Mouse (Mus musculus) heart, postnatal 25 days (tissue): ENCODE measurements around the gene Cfap97. TPM values are rescaled to one million over a fixed set of nuclear protein-coding genes. Genes with fewer than 3 reads are reported as not detected.

Experiments used
- DNase-seq: peaks from one replicate; pipeline ENCODE4 v3.0.0; 2022; ENCODE audit warnings: low spot score
- intact Hi-C: fragments of 180-260 bp; cut with DNase I; formaldehyde crosslinking; loops from one replicate; pipeline ENCODE4 v1.15.1; 2025
- total RNA-seq, 2 experiments: library from RNA; stranded (reverse); gene quantifications; 2 replicates each; pipeline ENCODE4 v1.2.3; 2021

The Cfap97 gene
- total RNA-seq, 2 experiments from 2014 or later: 11.5 to 12.9 TPM

DNA sequence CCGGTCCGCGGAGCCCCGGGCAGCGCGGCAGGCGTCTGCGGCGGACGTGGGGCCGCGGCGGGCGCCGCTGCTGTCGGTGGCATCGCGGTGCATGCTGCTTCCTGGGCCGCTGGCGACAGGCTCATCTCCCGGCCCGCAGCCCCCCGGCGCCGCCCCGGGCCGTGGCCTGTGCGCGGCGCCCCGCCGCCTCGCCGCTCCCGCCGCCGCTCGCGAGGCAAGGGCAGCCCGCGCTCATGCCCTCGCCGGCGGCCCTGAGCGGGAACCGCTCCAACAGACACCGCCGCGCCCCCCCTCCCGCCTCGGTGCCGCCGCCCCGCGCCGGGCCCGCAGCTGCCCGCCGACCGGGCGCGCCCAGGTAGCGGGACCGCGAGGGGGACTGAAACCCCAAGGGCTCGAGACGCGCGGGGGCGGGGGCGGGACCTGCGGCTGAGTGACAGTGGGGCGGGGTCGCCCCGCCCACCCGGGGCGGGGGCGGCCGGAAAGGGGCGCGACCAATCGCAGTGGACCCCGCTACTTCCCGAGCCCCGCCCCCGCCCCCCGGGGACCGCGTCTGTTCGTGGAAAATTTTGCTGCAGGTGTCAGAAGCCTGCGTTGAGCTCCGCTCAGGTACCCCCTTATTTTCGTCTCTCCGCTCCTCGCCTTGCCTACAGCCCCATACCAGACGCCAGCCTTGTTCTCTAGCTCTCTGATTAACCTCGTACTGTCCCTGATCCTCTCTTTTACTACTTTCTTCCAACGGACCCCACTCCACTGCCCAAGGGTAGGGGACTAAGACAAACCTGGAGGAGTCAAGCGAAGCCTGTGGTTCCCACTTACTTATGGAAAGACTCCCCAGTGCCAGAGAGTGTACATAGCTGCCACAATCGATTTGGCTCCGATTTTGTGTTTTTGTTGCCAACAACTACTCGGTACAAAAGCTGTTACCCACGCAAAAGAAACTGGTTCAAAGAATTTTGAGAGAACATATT is 777 bp downstream of the Cfap97 start, which contains the start of gene Snx25:
Gene Snx25 (minus strand): TSS at position 96 of the 968 bp plus-strand sequence.
- intact Hi-C loops: loop anchor here (5.0 kb wide), 1 partner anchor 155 kb away; the partner anchor contains the start of gene Lrp2bp
- DNase-seq: peak; percentile 65

DNA sequence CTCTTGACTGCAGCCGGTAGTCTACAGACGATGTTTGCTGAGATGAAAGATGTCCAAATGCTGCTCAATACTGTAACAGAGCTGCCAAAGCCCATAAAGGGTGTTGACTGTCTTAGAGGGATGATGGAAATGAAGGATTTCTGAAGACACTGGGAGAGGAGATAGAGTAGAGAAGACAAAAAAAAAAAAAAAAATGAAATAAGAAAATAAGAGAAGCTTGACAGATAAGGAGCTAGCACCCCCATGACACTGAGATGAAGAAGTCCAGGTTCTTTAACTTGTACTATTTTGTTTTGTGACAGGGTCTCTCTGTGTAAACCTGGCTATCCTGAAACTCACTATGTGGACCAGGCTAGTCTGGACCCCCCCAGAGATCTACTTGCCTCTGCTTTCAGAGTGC is 1.5 kb downstream of the Cfap97 start:
- intact Hi-C loops: loop anchor here (5.0 kb wide), 1 partner anchor 156 kb away; the partner anchor contains the start of gene Lrp2bp
- no peak for DNase-seq

DNA sequence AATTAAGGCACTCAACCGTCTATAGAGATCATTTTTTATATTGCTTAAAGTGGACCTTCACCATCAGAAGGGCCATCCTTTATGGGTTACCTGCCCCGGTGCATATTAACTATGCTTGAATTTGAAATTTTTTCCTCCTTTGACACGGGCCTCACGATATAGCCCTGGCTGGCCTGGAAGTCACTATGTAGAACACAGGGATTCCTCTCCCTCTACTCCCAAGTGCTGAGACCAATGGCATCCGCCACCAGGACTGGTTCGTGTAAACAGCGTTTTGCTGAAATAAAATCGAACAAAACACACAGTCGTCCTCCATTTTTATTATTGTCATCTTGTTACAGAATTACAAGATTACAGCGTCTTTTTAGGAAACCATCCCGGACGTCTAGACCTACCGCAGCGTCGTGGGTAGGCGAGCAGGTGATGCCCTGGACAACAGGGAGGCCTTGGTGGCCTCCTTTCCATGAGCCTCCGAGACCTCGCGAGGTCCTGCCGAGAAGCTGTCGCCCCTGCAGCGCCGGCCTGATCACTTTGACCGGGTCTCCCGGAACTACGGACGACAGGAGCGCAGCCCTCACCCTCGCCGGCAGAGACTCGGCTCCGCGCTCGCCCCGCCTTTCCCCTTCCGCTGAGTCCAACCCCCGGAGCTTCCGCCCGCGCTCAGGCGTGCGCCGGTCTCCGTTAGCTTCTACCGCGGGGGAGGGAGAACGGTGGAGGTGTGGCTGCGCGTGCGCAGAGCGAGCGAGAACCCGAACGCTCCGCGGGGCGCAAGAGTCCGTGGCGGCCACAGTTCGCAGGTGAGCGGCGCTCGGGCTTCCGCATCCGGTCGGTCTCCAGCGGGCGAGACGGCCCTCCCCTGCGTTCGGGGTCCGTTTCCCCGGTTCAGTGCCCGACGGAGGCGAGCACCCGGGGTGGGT is 11.6 kb downstream of the Cfap97 start:
- DNase-seq: peak; percentile 94
- intact Hi-C loops: no loop called here

DNA sequence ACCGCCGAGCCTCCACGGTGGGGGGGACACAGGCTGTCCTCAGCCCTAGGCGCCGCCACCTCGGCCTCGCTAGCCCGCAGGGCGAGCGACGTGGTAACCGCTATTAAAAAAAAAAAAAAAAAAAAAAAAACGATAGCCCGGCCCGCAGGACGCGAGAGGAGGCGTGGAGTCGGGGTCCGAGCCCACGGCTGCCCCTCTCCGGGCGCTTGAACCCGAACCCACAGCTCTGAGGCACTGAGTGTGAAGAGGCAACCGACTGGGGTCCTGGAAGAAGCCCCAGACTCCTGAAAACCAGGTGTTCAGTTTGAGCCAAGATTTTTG is 12.3 kb downstream of the Cfap97 start:
- no peak for DNase-seq
- intact Hi-C loops: no loop called here

DNA sequence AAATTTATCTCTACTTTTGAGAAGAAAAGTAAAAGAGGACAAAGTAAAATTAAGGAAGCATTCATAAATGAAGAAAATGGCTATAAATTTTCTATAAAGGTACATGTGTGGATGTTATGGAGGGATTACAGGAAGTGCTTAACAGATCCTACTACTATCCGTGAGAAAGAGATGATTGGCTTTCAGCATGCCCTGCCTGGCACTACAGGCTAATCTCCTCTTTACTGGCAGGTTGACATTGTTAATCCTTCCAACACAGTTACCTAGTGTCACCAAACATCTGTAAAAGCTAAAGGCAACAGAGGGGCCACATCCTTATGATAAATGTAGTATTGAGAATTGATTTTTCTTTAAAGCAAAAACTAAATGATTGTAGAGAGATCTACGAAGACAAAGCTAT is 22.1 kb downstream of the Cfap97 start:
- intact Hi-C loops: no loop called here

DNA sequence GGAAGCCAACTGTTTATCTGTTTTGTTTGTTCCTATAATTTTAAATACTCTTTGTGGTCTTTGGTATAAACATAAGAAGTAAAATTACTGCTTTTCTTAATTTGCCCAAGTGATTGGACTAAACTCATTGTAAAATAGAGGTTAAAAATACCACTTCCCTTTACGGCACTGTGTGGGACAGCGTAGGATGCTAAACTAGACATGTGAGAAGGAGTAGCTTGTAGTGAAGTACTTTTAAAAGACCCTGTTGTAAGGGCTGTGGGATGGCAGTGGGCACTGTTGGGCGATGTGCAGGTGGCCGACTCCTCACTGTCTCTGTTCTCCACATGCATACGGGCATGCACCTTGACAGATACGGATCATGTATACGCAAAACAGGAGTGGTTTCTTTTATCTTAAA is 28.6 kb downstream of the Cfap97 start:
- intact Hi-C loops: no loop called here
- no peak for DNase-seq

More for the DNA sequence above, 22.1 kb downstream of the Cfap97 start:
- no peak for DNase-seq

DNA sequence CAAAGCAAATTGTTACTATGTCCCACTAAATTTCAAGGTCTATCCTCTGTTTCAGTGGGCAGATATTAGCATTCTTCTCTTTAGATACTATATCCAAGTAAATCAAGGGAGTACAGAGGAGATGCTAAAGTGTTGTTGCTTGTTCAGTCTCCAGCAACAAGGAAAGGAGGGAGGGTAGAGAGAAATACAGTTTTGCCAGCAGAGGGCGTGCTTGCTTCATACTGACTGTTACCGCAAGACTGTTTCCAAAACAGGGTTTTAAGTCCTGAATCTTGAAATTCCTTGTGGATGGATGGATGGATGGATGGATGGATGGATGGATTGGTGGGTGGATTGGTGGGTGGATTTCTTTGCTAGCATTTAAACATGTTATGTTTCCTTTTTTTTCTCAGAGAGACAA is 33.8 kb downstream of the Cfap97 start:
- DNase-seq: no peak
- intact Hi-C loops: loop anchor here (2.0 to 5.0 kb wide), 3 partner anchors 51 to 122 kb away; no protein-coding TSS in a partner anchor

DNA sequence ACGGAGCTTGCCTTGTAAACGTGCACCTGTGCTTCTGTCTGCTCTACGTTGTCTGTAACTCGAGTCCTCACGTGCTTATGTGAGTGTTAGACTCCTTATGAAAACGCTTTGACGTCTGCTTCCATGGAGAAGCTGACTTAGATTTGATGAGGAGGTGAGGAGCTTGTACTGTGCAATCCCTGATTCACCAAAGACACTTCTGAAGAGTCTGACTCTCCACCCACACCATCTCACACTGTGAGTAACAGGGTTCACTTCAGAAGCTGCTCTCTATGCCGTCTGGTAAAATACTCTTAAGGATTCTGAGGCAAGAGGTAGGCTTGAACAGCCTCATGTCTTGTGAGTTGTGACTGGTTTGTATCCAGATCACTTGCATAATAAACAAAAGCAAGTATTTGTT is 41.5 kb downstream of the Cfap97 start:
- DNase-seq: no peak
- intact Hi-C loops: no loop called here

DNA sequence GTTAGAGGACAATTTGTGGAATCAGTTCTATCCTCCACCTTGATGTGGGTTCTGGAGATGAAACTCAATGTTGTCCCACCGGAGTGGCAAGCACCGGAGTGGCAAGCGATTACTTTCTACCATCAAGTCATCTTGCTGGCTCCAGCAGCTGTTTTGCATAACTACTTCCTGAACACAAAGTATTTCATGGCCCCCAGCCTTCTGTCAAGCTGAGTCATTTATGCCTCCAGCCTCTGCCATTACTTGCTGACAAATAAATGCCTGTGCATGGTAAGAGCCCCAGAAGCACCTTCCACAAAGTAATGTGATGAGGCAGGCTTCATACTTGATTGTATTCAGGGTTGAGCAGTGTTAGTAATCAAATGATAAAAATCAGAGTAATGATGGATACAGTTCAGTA is 45.3 kb downstream of the Cfap97 start:
- DNase-seq: no peak
- intact Hi-C loops: no loop called here

DNA sequence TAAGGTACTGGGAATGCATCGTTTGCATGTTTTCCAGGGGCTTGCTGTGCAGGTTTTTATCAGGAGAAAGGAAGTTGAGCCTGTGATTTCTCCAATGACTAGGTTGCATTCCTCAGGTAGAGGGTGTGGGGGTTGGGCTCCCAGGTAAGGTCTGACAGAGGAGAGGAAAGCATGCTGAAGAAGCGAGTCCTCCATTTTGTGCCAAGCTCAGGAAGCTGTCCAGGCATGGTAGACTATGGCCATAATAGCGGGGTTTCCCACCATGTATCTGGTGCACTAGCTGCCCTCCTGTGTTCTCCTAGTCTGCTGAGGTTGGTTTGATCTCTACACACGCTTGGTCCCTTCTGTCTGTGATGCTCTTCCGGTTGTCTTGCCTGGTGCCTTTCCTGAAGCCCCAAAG is 46.1 kb downstream of the Cfap97 start:
- no peak for DNase-seq
- intact Hi-C loops: no loop called here

DNA sequence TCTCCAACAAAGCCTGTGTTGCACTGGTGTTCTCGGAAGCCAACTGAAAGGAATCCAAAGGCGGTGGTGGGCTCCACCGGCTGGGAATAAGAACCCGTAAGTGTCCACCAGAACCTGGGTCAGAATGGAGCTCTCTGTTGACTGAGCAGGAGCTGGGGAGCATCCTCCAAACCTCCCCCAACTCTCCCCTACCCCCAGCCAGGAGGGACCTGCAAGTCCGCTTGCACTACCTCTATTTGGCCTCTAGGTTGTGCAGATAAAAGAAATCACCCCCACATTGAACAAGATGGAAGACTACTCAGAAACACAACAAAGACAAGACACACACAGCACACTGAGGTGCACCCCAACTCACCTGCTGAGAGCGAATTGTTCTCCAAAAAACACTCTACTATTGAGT is 50.8 kb downstream of the Cfap97 start:
- DNase-seq: no peak
- intact Hi-C loops: no loop called here

DNA sequence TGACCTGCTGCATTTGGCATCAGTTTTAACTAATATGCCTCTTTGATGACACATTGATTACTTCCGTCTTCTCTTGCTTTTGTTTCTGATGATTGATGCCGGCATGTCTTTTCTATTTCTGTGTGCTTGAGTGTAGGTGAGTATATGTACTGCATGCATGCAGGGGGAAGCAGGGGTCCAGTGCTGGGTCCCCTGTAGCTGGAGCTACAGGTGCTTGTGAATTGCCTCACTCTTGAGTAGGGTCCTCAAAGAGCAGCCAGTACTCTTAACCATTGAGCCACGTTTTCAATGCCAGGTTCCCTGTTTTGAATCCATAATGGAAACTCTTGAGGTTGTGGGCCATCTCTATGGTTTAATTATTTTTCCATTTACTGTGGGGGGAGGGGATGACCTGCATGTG is 52.7 kb downstream of the Cfap97 start:
- no peak for DNase-seq
- intact Hi-C loops: no loop called here

DNA sequence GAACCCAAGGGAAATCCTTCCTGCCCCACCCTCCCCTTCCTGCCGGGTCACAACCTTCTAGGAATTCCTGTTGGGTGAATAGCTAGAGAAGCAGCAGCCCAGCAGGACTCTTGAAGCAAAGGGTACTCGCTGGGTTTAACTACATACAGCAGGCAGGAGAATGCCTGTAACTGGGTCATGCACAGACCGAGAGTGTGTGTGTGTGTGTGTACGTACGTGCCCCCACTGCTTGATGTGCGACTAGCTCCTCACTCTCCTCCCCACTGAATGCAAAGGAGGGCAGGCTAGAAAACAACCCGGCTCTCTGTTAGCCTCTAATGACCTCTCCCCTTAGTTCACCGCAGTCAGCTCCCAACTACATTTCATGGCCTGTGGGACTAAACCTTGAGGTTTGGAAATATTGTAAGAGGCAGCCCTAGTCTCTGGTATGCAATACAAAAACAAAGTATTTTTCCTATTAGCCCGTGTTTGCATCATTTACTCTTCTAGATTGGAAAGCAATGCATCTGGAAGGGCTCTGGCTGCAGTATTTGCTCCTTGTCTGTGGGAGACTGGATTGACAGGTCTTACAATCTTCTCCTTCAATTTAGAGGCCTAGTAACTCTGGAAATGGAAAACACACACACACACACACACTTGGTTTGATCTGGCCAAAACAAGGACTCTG is 53.5 kb downstream of the Cfap97 start:
- intact Hi-C loops: no loop called here
- no peak for DNase-seq

DNA sequence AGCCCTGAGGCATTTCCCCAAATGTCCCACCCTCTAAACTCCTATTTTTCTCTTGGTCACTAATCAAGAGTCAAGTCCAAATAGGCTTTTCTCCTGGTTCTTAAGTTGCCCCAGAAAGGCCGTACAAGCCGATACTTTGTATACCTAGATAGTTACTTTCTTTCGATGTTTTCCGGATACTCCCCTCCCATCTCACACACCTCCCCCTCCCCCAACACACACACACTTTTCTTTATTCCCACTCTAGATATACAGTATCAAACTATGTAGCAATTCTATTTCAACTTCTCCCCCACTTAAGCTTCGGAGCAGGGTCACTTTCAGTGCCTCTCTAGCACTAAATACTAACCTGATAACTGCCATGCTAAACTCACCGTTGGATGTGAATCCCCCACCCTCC is 54.5 kb downstream of the Cfap97 start:
- DNase-seq: no peak
- intact Hi-C loops: no loop called here

DNA sequence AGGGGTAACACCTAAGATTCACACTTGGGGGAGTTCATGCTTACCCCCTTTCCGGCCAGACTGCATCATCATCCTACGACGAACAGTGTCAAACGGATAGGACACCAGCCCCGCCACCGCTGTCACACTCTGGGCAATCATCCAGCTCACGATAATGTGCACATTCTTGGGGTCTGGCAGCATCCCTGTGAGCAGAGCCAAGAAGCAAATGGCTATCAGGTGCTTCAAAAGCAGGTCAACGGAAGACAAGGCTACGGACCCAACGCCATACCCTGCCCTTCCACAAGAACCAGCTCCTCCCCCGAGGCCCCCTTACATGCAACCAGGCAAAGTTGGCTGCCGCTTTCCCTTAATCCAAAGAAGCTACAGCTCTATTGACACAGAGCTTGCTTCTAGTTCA is 56.8 kb downstream of the Cfap97 start:
- intact Hi-C loops: no loop called here
- DNase-seq: peak; percentile 46

DNA sequence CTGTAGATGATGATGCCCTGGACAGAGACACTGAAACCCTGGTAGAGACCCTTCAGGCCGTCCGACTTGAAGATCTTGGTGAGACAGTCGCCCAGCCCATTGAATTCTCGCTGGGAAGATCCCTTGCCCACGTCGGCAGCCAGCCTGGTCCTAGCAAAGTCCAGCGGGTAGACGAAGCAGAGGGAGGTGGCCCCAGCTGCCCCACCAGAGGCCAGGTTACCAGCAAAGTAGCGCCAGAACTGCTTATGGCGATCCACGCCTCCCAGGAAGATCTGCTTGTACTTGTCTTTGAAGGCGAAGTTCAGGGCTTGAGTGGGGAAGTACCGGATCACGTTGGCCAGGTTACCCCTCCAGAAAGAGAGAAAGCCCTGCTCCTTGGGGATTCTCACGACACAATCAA is 57.5 kb downstream of the Cfap97 start:
- intact Hi-C loops: no loop called here
- DNase-seq: no peak

DNA sequence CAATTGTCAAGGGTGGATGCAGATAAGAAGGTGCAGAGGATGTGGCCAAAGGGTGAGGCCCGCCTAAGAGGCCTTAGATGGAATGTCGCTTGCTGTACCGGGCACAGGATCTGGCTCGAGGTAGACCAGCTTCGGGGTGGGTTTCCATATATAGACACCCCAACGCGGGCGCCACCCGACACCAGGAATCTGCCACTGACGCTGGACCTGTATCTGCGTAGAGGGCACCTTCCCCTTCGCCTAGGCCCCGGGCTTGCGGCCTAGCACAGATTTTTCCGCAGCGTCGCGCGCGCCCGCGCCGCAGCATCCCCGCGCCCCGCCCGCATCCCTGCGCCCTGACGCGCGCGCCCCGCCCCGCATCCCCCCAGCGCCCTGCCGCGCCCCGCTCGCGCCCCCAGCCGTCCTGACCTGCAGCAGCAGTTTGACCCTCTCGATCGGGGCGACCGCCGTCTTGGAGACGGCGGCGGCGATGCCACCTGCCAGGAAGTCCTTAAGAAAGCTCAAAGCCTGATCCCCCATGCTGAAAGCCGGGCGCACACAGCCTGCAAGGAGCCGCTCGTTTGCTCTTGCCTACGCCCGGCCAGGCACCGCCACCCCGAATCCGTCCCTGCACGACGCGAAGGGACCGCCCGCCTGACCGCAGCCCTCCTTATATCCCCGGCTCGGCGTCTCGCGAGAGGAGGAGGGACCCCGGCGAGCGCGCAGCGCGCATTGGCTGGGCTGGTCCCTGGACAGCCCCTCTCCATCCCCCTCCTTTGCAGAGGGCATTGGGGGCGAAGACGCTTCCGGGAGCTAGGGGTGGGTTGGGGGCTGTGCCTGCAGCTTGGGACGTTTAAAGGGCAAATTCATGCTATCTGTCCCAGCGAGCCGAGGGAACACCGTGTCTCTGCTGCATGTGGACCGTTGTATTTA is 59.1 kb downstream of the Cfap97 start, which contains the start of gene Slc25a4:
Gene Slc25a4 (minus strand): TSS at position 881 of the 912 bp plus-strand sequence.
- peak; percentile 96 for DNase-seq
- intact Hi-C loops: no loop called here

DNA sequence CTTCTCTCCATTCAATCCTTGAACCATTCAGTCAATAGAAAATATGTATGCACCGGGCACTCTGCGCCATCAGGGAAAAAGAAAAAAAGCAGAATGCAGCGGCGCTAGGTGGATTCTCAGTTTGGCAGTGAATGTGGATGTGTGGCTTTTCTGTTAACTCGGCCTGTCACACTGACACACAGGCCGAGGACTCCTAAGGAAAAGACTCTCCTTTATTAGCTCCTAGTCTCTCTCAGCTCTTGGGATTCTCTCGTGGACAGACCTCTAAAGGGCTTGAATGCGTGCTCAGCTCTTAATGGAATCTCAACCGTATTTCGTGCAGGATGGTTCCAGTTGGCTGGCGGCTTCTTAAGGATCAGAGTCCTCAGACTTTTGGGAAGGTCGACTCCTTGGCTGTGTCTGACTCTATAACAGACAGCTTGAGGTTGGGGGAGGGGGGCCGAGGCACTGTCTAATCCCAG is 60.1 kb downstream of the Cfap97 start:
- DNase-seq: no peak
- intact Hi-C loops: no loop called here

DNA sequence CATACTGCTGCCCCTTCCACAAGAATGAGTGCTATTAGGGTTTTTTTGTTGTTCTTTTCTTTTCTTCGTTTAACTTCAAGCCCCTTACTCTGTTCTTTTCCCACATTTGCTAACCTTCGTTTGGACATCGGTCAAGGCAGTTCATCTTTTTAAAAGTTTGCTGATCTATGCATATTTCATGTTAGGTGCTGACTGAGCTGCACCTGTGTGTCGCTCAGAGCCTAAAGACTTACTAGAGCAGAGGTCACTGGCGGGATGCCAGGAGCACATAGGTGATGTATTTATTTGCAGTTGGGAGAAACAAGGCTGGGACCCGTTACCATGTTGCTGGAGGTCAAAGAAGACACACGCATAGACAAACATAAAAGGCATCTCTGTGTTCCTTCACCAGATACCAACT is 60.6 kb downstream of the Cfap97 start:
- intact Hi-C loops: no loop called here
- no peak for DNase-seq
